Mouse (Mus musculus) bone marrow macrophage, adult 2 months (primary cell): ENCODE measurements around the gene Cnst.

Experiments
- CTCF ChIP-seq: IDR thresholded peaks from 2 replicates; pipeline ENCODE4 v1.5.1; 2012; ENCODE audit warnings: low read depth, mild to moderate bottlenecking, low read length, moderate library complexity
- POLR2A ChIP-seq: IDR thresholded peaks from 2 replicates; pipeline ENCODE4 v1.6.1; 2012; ENCODE audit warnings: mild to moderate bottlenecking, low read depth, low read length, borderline replicate concordance

GRCm38 (mm10) chr1:179556921-179557320, 10.8 kb downstream of the Cnst start:
- TF ChIP-seq POLR2A (no peak), CTCF (no peak)
